Mouse (Mus musculus) kidney, postnatal 0 days (tissue): ENCODE results near the gene Fndc3a. TPM values are rescaled to one million over a fixed set of nuclear protein-coding genes. Genes with fewer than 3 reads are reported as not detected.

ENCODE experiments used
- ATAC-seq: fragments of 200-750 bp; cut with Nextera tagmentation; replicated peaks from 2 replicates; pipeline ENCODE4 v1.8.0; 2017; ENCODE audit warnings: low read depth, moderate number of reproducible peaks, moderate TSS enrichment, moderate library complexity; ENCODE audit not compliant: low FRiP score
- DNase-seq: peaks from one replicate; pipeline ENCODE4 v3.0.0-alpha.2; 2016; ENCODE audit warnings: low spot score
- H3K27ac ChIP-seq: fragments of 300-500 bp; sonication (generic); 2 replicates; pipeline ENCODE4 v1.5.1; 2014; ENCODE audit warnings: mild to moderate bottlenecking
- H3K27me3 ChIP-seq: fragments of 300-500 bp; sonication (generic); 2 replicates; pipeline ENCODE4 v1.6.1; 2014; ENCODE audit warnings: low read length, mixed read lengths; ENCODE audit not compliant: insufficient read depth
- H3K36me3 ChIP-seq: fragments of 300-500 bp; sonication (generic); 2 replicates; pipeline ENCODE4 v1.6.1; 2014; ENCODE audit warnings: low read length, mixed read lengths; ENCODE audit not compliant: insufficient read depth
- H3K4me1 ChIP-seq: fragments of 300-500 bp; sonication (generic); replicated peaks from 2 replicates; pipeline ENCODE4 v1.6.1; 2014; ENCODE audit warnings: antibody characterized with exemption, low read length, mixed read lengths; ENCODE audit not compliant: insufficient read depth
- H3K4me2 ChIP-seq: fragments of 300-500 bp; sonication (generic); 2 replicates; pipeline ENCODE4 v1.6.1; 2014; ENCODE audit warnings: mild to moderate bottlenecking, low read length, moderate library complexity, mixed read lengths
- H3K4me3 ChIP-seq: fragments of 300-500 bp; sonication (generic); replicated peaks from 2 replicates; pipeline ENCODE4 v1.5.1; 2014; ENCODE audit warnings: low read depth, low read length
- H3K9ac ChIP-seq: fragments of 300-500 bp; sonication (generic); 2 replicates; pipeline ENCODE4 v1.6.1; 2014; ENCODE audit warnings: low read depth, low read length
- H3K9me3 ChIP-seq: fragments of 300-500 bp; sonication (generic); replicated peaks from 2 replicates; pipeline ENCODE4 v1.6.1; 2016; ENCODE audit warnings: low read length, inconsistent platforms, mixed read lengths
- CTCF ChIP-seq: IDR thresholded peaks from 2 replicates; pipeline ENCODE4 v1.5.1; 2016; ENCODE audit warnings: antibody characterized with exemption, low read depth, mild to moderate bottlenecking, moderate library complexity
- WGBS: fragments of 180-500 bp; shearing (Covaris S2); extraction: QIAGEN DNeasy Blood & Tissue Kit; methylation state at CpG from one replicate; pipeline ENCODE4 v1.1.7; 2014; 5-methylcytosine and 5-hydroxymethylcytosine counted together
- polyA plus RNA-seq: library from polyadenylated mRNA; unstranded; fragments of >200 nt; fragmentation: Nextera tagmentation; extraction: Ambion mirVana; gene quantifications from 2 replicates; pipeline ENCODE4 v1.2.1, GENCODE M21; 2015

The Fndc3a gene
- polyA plus RNA-seq, 1 experiment from 2014 or later = 36.6 TPM

DNA sequence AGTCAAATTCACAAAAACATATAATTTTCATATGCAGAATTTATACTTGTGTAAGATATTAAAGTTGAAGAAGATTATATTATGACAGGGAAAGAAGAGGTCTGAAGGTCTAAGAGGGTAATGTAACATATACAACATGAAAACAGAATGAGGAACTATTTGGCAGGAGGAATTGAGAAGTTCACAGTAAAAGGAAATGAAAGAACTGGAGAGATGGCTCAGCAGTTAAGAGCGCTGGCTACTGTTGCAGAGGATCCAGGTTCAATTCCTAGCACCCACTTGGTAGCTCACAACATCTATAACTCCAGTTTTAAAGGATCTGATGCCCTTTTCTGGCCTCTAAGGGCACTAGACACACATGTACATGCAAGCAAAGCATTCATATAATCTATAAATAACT is 65.2 kb downstream of the Fndc3a start:
- no peak for ATAC-seq
- no peaks in the 10 kb centered on the region for H3K4me1 ChIP-seq
- no peak for TF ChIP-seq CTCF
- no peaks in the 10 kb centered on the region for H3K9me3 ChIP-seq
- H3K27me3 ChIP-seq = no peaks in the 10 kb centered on the region
- 100% methylated on average over 1 of the region's 1 CpGs for WGBS
- H3K27ac ChIP-seq = no peak overlapping the region
- H3K36me3 ChIP-seq = no peaks in the 10 kb centered on the region
- H3K4me3 ChIP-seq = no peak overlapping the region
- no peak for DNase-seq
- H3K9ac ChIP-seq = no peak overlapping the region
- no peak overlapping the region for H3K4me2 ChIP-seq

DNA sequence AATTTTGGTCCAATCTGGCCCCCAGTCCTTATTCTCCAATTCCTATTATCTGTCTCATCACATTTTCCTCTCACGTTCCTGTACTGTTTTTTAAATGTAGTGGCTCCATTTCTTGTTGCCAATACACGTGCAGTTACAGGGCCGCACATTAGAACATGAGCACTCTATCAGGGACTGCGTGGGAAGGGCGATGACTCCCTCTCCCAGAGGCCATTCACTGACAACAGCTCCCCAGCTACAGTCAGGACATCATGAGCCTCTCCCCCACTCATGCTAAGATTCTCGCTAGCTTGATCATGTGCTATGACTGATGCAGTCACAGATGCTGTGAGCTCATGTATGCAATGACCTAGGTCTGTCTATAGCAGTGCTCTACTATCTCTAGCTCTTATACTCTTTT is 71.3 kb downstream of the Fndc3a start:
- Histone ChIP-seq H3K27me3 (no peaks in the 10 kb centered on the region), H3K9ac (no peak overlapping the region), H3K9me3 (no peaks in the 10 kb centered on the region), H3K4me3 (no peak overlapping the region), H3K4me2 (no peak overlapping the region), H3K27ac (no peak overlapping the region), H3K4me1 (no peaks in the 10 kb centered on the region), H3K36me3 (0 out of 2 replicates have a peak, but pooled peaks cover 2% of the 10 kb centered on the region)
- ATAC-seq (no peak), DNase-seq (no peak)
- no peak for TF ChIP-seq CTCF
- 85% methylated on average over 6 of the region's 6 CpGs for WGBS

DNA sequence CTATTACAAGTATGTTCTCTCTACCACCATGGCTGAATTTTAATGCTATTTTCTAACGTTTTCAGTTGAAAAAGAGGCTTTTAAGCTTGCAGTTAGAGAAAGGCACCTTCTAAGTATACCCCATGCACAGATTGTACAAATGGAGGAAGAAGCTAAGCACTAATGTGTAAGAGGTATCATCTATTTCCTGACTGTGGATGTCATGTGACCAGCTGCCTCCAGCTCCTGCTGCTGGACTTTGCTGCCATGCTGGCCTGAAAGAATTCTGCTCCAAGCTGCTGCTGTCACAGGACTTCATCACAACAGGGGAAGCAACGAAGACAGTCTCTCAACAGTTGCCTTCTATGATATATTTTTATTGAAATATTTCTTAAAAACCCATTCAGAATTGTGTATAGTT is 76.2 kb downstream of the Fndc3a start:
- no peak overlapping the region for H3K9ac ChIP-seq
- H3K27me3 ChIP-seq = no peaks in the 10 kb centered on the region
- H3K4me3 ChIP-seq = no peak overlapping the region
- 80% methylated on average over 2 of the region's 2 CpGs for WGBS
- 0 out of 2 replicates have a peak, but pooled peaks cover 2% of the 10 kb centered on the region for H3K36me3 ChIP-seq
- no peak for TF ChIP-seq CTCF
- DNase-seq (no peak), ATAC-seq (no peak)
- no peaks in the 10 kb centered on the region for H3K9me3 ChIP-seq
- H3K4me1 ChIP-seq = no peaks in the 10 kb centered on the region
- H3K4me2 ChIP-seq = no peak overlapping the region
- no peak overlapping the region for H3K27ac ChIP-seq

DNA sequence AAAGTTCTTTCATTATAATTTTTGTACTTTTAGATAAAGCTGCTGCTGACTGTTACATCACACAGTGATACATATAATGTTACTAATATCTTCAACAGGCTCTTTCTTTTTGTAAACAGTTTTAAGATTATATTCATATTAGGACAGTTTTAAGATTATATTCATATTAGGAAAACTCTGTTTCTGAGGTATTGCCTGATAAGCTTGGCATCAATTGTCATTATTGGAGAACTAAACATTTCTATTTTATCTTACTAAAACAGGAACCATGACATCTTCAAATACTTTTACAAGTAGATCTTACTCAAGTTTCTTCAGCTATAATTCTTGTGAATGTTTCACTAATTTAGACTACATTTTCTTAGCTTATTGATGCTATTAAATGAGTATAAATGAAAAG is 84.4 kb downstream of the Fndc3a start:
- H3K4me2 ChIP-seq = no peak overlapping the region
- no peak for TF ChIP-seq CTCF
- H3K4me1 ChIP-seq = no peaks in the 10 kb centered on the region
- no peaks in the 10 kb centered on the region for H3K27me3 ChIP-seq
- no peaks in the 10 kb centered on the region for H3K9me3 ChIP-seq
- ATAC-seq (no peak), DNase-seq (no peak)
- H3K4me3 ChIP-seq = no peak overlapping the region
- no peaks in the 10 kb centered on the region for H3K36me3 ChIP-seq
- no peak overlapping the region for H3K27ac ChIP-seq
- no peak overlapping the region for H3K9ac ChIP-seq

DNA sequence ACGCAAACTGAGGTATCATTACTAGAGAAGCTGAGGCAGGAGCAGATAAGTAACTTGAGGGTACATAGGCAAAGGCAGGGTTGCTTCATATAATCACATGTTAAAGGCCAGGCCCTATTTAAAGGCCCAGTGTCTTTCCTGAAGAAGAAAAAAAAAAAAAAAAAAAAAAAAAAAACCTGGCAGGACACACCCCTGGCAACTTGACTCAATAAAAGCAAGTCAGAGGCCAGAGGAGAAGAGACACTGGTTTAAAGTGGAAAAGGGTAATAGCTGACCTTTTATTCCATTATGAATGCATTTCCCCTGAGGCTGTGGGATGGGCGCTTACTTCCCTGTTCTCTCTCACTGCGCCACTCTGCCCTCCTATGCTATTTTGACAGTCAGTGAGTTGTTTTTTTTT is 105.7 kb downstream of the Fndc3a start:
- TF ChIP-seq CTCF = no peak

DNA sequence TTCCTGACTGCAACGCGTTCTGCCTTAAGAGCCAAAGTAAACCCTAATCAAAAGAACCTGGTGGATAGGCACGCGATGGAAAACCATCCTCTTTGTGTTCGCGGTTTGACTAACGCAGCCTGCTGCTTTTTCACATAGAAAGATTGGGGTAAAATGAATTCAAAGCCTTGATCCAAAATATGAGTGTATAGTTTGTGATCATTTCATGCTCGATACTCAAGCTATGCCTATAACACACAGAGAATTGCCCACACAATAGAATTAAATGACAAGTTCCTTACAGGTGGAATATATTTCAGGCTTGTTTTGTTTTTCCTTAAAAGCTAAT is 106.6 kb downstream of the Fndc3a start:
- peak overlapping the region; percentile 38; the same call in 1 of the 2 replicates for H3K9ac ChIP-seq
- no peak for TF ChIP-seq CTCF
- peaks cover 8% of the 10 kb centered on the region; the same call in 1 of the 2 replicates for H3K4me1 ChIP-seq
- H3K36me3 ChIP-seq = no peaks in the 10 kb centered on the region
- 2% methylated on average over 8 of the region's 8 CpGs for WGBS
- H3K4me3 ChIP-seq = peak overlapping the region; percentile 41
- no peak for DNase-seq
- H3K27ac ChIP-seq = peak overlapping the region; percentile 51; the same call in 1 of the 2 replicates
- no peak for ATAC-seq
- H3K9me3 ChIP-seq = no peaks in the 10 kb centered on the region
- H3K4me2 ChIP-seq = peak overlapping the region; percentile 59
- no peaks in the 10 kb centered on the region for H3K27me3 ChIP-seq

More for the DNA sequence above, 105.7 kb downstream of the Fndc3a start:
- H3K4me2 ChIP-seq = no peak overlapping the region
- no peaks in the 10 kb centered on the region for H3K27me3 ChIP-seq
- WGBS = 89% methylated on average over 3 of the region's 3 CpGs
- DNase-seq = no peak
- no peak overlapping the region for H3K9ac ChIP-seq
- H3K4me3 ChIP-seq = no peak overlapping the region
- H3K27ac ChIP-seq = no peak overlapping the region
- no peaks in the 10 kb centered on the region for H3K9me3 ChIP-seq
- H3K4me1 ChIP-seq = peaks cover 8% of the 10 kb centered on the region; the same call in 1 of the 2 replicates
- no peak for ATAC-seq
- H3K36me3 ChIP-seq = no peaks in the 10 kb centered on the region
